Mouse (Mus musculus): ENCODE measurements around the gene Nfya.

Gene Nfya

DNA sequence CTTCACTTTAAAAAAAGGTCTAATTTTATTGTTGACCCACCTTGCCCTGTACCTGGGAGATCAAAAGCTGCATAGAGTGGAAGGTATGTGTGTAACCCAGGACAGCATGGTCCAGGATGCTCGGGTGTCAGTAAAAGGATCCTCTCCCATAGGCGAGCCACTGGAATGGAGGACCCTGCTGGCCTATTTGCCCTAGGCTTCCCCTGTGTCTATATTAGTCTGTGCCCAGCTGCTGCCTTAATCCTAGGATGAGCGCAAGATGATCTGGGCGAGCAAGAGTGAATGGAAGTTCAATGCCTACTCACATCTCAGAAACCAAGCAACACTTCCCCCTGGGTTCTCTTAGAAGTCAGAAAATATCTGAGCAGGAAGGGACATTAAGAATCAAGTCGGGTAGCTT lies 21.3 kb upstream of the Nfya start:
- no peak for DNase-seq (ENCODE audit: low read depth)

- no peak for DNase-seq (ENCODE audit: low read depth)
Observed at GRCm38 (mm10) chr17:48430394-48430793, 20.7 kb upstream of the Nfya start.

DNA sequence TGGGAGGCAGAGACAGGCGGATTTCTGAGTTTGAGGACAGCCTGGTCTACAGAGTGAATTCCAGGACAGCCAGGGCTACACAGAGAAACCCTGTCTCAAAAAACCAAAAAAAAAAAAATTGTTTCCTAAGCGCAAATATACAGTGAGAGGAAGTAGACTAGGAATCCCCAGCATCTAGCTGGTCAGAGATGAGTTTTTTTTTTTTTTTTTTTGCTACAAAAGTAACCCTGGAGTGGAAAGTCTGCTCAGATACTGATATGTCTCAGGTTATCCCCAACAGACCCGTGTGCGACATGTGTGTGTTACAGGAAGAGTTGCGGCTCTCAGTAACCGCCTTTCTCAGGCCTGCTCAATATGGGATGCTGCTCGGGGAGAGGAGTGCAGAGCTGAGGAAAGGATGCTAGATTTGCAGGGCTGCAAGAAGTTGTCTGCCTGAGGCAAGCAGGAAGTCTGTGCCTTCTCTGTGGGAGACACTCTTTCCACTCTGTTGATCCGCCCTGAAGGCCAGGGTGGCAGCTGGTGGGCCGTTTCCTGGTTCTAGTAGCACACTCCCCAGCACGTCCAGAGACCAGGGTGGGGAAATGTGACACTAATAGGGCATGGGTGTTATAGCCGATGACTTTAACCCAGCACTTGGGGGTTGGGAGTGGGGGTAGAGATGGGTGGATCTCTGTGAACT lies 18.3 kb upstream of the Nfya start:
- DNase-seq (ENCODE audit: low read depth), result peak; percentile 59

DNA sequence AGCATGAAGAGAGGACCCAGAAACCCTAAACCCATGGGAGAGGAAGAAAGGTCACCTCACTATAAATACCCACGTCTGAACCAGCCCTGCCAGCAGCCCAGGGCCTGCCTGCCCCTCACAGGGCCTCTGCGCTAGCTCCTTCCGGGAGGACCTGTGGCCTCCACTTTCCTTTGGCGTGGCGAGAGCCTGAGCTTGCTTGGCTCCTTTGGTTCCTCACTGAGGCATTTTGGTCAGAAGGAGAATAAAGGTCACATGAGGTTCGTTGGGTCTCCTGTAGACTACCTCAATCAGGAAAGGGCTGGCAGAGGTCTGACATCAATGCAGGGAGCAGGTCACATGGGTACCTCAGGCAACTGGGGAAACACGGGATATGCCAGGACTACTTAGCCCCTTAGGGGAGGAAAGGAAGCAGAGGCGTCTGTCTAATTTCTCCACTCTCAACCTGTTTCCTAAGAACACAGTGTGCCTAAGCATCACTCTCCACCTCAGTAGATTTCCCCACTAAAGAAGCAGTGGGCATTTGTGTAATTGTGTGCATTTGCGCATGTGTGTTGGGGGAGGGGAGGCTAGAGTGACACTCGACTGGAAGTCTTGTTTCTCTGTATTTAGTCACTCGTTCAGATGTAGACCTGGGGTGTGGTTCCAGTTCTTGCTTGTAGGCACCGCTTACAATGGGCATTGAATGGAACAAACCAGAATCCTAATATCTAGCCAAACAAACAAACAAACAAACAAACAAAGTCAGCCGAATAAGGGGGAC lies 17.5 kb upstream of the Nfya start:
- no peak for DNase-seq (ENCODE audit: low read depth)

GRCm38 (mm10) chr17:48425823-48426612 lies 16.3 kb upstream of the Nfya start:
- DNase-seq (ENCODE audit: low read depth), result peak; percentile 58

DNA sequence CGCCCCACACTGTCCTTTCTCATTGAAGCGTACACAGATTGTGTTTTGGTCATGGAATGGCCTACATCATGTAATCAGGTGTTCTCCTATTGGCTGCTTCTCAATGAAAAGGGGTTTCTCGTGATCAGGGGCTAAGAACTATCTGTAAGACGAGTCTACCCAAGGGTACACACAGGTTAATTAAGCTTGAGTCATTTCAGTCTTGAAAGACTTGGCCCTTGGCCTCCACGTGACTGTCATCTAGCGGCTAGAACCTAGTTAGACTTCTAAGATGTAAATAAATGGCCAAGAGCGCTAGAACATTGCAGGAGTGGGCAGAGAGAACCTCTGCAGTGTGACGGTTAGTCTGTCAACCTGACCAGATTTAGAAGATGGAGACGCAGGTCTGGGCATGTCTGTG lies 14.5 kb upstream of the Nfya start:
- DNase-seq (ENCODE audit: low read depth), result no peak

GRCm38 (mm10) chr17:48419571-48419970 lies 9.9 kb upstream of the Nfya start:
- DNase-seq (ENCODE audit: low read depth), result peak; percentile 51

DNA sequence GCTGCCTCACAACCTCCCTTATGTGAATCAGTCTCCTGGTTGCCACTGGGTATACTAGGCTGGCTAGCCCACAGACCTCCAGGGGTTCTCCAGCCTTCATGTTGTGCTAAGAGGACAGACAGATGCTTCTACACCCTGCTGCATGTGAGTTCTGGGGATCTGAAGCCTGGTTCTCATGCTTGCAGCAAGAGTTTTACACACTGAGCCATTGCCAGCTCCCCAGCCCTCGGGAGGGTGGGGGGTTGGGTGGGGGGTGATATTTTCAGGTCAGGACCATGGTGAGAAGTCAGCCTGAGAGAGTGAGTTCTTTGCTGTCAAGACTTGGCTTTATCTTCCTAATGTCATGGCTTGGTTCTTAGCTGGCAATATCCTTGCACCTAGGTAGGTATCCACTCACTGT lies 9.1 kb upstream of the Nfya start:
- DNase-seq (ENCODE audit: low read depth), result no peak

DNA sequence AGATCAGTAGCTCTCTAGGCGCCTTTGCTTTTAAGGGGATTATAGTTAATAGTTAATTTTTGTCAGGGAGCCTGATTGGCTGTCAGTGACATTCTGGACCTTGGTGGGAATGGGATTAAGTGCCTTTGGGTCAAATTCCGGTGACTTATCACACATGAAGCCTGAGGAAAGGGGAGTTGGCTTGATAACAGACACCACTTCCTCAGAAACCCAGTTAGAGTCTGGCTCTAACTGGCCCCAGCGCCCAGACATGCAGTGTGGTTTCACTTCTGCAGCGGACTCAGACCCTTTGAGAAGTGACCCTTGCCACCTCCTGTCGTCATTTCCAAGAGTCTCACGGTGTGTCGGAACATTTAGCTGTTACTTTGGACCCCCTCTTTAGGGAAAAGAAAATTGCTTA lies 8.5 kb upstream of the Nfya start:
- peak; percentile 89 for DNase-seq (ENCODE audit: low read depth)

DNA sequence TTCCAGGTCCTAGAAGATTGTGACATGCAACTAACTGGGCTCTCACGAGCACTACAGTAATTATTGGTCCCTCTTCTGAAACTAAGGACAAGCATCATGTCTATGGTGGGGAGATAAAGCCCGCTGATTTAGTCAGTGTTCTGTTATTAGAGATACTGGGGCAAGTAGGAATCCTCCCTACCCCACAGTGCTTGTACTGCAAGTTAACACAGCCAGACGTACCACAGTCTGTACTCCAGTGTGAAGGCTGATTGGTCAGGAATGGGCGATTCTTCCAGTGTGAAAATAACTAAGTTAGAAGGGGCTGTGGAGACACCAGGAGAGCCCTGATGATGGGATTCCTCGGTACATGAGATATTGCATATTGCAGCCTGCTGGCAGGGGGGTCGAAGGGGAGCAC lies 7.8 kb upstream of the Nfya start:
- DNase-seq (ENCODE audit: low read depth), result no peak

GRCm38 (mm10) chr17:48416425-48417195 lies 6.9 kb upstream of the Nfya start:
- DNase-seq (ENCODE audit: low read depth), result peak; percentile 77

- DNase-seq (ENCODE audit: low read depth), result peak; percentile 72
Observed at GRCm38 (mm10) chr17:48416011-48416410, 6.3 kb upstream of the Nfya start.

DNA sequence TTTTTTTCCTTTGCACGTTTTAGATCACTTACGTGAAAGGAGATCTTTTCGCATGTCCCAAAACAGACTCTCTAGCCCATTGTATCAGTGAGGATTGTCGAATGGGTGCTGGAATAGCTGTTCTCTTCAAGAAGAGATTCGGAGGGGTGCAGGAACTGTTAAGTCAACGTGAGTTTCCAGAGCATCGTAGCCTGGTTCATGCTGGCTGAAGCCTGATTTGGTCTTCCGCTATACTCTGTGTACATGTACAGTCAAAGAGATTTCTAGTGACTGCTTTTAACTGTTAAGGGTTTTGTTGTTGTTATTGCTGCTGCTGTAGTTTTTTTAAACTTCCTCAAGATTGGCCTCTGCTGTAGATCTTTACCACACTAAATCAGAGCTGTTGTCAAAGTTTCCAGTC lies 1.5 kb upstream of the Nfya start:
- no peak for DNase-seq (ENCODE audit: low read depth)

- no peak for DNase-seq (ENCODE audit: low read depth)
Observed at GRCm38 (mm10) chr17:48410299-48410785, 636 bp upstream of the Nfya start.

DNA sequence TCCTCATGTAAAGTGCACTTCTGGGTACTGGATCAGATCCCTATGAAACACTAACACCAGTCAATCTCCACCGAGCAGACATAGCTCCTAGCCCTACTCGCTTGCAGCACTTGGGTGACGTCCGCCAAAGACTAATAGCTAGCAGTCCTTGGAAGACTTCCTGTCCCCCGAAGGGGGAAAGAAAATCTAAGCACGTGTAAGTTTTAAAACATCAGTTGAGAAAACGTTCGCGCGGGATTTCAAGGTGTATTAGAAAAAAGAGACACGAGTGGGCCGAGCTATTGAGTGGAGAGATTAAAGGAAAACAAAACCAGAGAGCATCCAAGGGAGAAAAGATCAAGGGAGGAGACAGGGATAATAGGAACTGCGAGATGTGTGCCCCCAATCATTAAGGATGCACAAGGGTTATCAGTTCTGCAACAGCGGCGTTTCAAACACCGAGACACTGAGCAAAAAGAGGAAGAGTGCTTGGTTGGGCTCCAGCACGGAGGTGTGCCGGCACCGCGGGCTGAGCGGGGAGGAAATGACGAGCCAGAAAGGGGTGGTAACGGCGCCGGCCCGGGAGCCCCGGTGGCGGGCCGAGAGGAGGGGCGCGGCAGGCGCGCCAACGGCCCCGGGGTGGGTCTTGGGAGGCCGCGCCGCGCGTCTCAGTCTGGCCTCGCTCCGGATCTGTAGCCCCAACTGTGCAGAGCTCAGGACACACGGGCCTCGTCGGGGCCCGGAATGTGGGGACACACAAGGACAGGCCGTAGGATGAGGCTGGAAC lies 997 bp downstream of the Nfya start:
- DNase-seq (ENCODE audit: low read depth), result peak; percentile 85

DNA sequence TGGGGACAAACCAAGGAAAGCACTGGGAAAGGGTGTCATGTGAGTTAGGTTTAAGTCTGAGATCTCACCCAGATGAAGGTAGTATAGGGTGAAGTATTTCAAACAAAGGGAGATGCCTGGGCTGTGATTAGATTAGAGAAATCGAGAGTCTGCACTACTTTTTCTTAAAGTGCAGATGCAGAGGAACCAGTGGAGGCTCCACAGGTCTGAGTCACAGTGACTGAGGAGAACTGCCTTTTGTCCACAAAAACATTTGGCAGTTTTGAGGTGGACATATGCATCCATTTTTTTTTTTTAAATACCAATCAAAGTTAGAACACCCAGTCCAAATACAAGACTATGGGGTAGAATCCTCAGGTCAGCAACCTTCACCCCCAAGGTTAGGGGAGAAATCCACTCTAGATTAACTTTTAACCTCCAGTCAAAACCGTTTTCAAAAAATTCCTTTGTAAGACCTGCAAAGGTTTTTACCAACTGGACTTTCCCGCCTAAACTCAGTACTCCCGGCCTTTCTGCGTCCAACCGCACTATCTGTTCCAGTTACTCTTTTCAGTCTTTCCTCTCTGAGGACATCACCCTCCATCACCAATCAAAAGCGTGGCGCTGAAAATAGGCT lies 1.7 kb downstream of the Nfya start:
- peak; percentile 51 for DNase-seq (ENCODE audit: low read depth)

DNA sequence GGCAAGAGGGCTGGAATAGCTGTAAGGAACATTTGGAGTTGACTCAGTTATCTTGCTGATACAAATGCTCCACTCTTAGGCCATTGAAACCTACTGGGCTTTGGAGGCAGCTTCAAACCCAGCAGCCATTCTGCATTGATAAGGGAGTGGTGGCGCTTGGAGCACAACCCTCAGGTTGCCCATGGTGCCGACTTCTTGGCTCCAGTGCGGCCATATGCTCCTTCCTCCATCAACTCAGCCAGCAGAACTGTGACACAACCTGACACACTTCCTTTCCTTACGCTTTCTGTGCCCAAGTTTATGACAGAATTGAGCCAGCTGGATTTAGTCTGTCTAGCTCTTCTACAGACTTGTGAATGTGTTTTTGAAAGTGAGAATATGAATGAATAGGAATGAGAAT lies 2.6 kb downstream of the Nfya start:
- no peak for DNase-seq (ENCODE audit: low read depth)

GRCm38 (mm10) chr17:48404706-48405105 lies 5.0 kb downstream of the Nfya start:
- DNase-seq (ENCODE audit: low read depth), result no peak

- DNase-seq (ENCODE audit: low read depth), result no peak
Observed at GRCm38 (mm10) chr17:48403848-48404247, 5.9 kb downstream of the Nfya start.

DNA sequence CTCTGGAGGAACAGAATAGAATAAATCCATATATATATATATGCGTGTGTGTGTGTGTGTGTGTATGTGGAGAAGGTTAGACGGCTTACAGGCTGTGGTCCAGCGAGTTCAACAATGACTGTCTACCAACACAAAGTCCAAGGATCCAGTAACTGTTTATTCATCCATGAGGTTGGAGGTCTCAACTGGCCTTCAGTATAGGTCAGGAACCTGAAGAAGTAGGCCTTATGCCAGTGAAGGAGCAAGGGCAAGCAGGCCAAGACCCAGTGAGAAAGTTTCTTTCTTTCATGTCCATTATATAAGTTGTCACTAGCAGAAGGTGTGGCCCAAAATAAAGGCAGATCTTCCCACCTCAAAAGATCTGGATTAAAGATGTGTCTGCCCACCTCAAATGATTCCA lies 7.0 kb downstream of the Nfya start:
- DNase-seq (ENCODE audit: low read depth), result no peak

DNA sequence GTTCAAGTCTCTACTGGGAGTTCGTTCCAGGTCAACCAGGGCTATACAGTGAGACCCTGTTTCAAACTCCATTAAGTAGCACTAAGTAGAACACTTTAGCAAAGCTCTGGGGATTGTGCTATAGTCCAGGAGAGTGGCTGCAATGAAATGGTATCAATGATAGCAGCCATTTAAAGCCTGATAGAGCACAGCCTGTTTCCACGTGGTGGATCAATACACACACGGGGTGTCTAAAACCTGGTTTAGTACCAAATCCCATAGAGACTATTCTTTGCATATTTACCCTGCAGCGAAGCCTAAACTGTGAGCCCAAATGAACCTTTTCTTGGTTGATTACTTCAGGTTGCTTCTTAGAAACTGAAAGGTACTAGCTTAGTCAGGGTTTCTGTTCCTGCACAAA lies 8.0 kb downstream of the Nfya start:
- DNase-seq (ENCODE audit: low read depth), result no peak
